Mouse (Mus musculus) CH12.LX (cell line): ENCODE data around the gene Fkbp10. TPM values are rescaled to one million over a fixed set of nuclear protein-coding genes. Genes with fewer than 3 reads are reported as not detected.

ENCODE experiments used
- DNase-seq: peaks from one replicate; pipeline ENCODE4 v3.0.0-alpha.2; 2013; ENCODE audit errors: extremely low read depth
- H3K27ac ChIP-seq: 2 replicates; pipeline ENCODE4 v1.5.1; 2012; ENCODE audit warnings: low read depth, mild to moderate bottlenecking, control low read depth, moderate library complexity; ENCODE audit not compliant: insufficient read depth
- H3K27me3 ChIP-seq: replicated peaks from 2 replicates; pipeline ENCODE3; 2012; ENCODE audit warnings: inconsistent platforms
- H3K36me3 ChIP-seq, 2 experiments: replicated peaks in 1 of 2; 2 replicates each; pipeline versions ENCODE3 to v1.6.1; 2012; ENCODE audit warnings: inconsistent platforms in 1 of 2, low read length in 1 of 2, mild to moderate bottlenecking in 1 of 2, mixed read lengths in 1 of 2, moderate library complexity in 1 of 2; ENCODE audit not compliant: control insufficient read depth in 1 of 2, insufficient read depth in 1 of 2
- H3K4me1 ChIP-seq, 2 experiments: 2 replicates each; pipeline ENCODE4 v1.6.1; 2012; ENCODE audit warnings: inconsistent platforms in 1 of 2, moderate library complexity in 1 of 2; ENCODE audit not compliant: insufficient read depth in 2 of 2, control insufficient read depth in 1 of 2
- H3K4me2 ChIP-seq: 2 replicates; pipeline ENCODE4 v1.6.1; 2012; ENCODE audit warnings: low read depth, mild to moderate bottlenecking, control low read depth; ENCODE audit not compliant: poor library complexity, insufficient read depth, severe bottlenecking
- H3K4me3 ChIP-seq, 3 experiments: fragments of 150-350 bp in 1 of 3; sonication (generic) in 1 of 3; replicated peaks in 1 of 3; 2 replicates each; pipeline versions ENCODE3 to v1.5.1; 2011 to 2012; ENCODE audit warnings: low read depth in 2 of 3, low read length in 2 of 3, mild to moderate bottlenecking in 2 of 3, moderate library complexity in 2 of 3, control low read depth in 1 of 3, improper control_type of control experiment in 1 of 3, inconsistent platforms in 1 of 3, mixed read lengths in 1 of 3; ENCODE audit not compliant: poor library complexity in 1 of 3
- H3K79me2 ChIP-seq: replicated peaks from 2 replicates; pipeline ENCODE4 v1.6.1; 2012; ENCODE audit warnings: mild to moderate bottlenecking, moderate library complexity; ENCODE audit not compliant: control insufficient read depth, poor library complexity, insufficient read depth, severe bottlenecking; ENCODE audit errors: extremely low read depth
- H3K9ac ChIP-seq: 2 replicates; pipeline ENCODE4 v1.6.1; 2012; ENCODE audit warnings: low read depth, mild to moderate bottlenecking, control low read depth, moderate library complexity; ENCODE audit not compliant: insufficient read depth
- H3K9me3 ChIP-seq: replicated peaks from 2 replicates; pipeline ENCODE3; 2012; ENCODE audit warnings: low read length, inconsistent platforms, mixed read lengths
- BHLHE40 ChIP-seq: IDR thresholded peaks from 2 replicates; pipeline ENCODE4 v1.6.1; 2011; ENCODE audit warnings: mild to moderate bottlenecking, low read depth, low read length, improper control_type of control experiment
- CHD1 ChIP-seq: IDR thresholded peaks from 2 replicates; pipeline ENCODE4 v1.6.1; 2012; ENCODE audit warnings: low read depth, low read length, improper control_type of control experiment, inconsistent platforms
- ELF1 ChIP-seq: IDR thresholded peaks from 2 replicates; pipeline ENCODE4 v1.6.1; 2014; ENCODE audit warnings: low read depth, mild to moderate bottlenecking, inconsistent platforms, low read length, improper control_type of control experiment
- EP300 ChIP-seq: IDR thresholded peaks from 2 replicates; pipeline ENCODE4 v1.6.1; 2011; ENCODE audit warnings: low read length, improper control_type of control experiment
- ETS1 ChIP-seq: conservative IDR thresholded peaks from 2 replicates; pipeline ENCODE4 v1.6.1; 2012; ENCODE audit warnings: low read depth, mild to moderate bottlenecking, inconsistent platforms, low read length, improper control_type of control experiment, moderate library complexity
- IRF4 ChIP-seq: IDR thresholded peaks from 2 replicates; pipeline ENCODE4 v1.6.1; 2014; ENCODE audit warnings: low read depth, mild to moderate bottlenecking, inconsistent platforms, low read length, improper control_type of control experiment
- JUN ChIP-seq: IDR thresholded peaks from 2 replicates; pipeline ENCODE4 v1.6.1; 2011; ENCODE audit warnings: low read depth, mild to moderate bottlenecking, low read length, improper control_type of control experiment, moderate library complexity; ENCODE audit not compliant: insufficient read depth
- JUND ChIP-seq: conservative IDR thresholded peaks from 2 replicates; pipeline ENCODE4 v1.6.1; 2011; ENCODE audit warnings: low read depth, low read length, improper control_type of control experiment
- MAFK ChIP-seq: IDR thresholded peaks from 2 replicates; pipeline ENCODE4 v1.6.1; 2011; ENCODE audit warnings: low read length, improper control_type of control experiment; ENCODE audit not compliant: insufficient replicate concordance
- MAX ChIP-seq: IDR thresholded peaks from 2 replicates; pipeline ENCODE4 v1.6.1; 2011; ENCODE audit warnings: low read length, improper control_type of control experiment
- MEF2A ChIP-seq: IDR thresholded peaks from 2 replicates; pipeline ENCODE4 v1.6.1; 2014; ENCODE audit warnings: low read depth, mild to moderate bottlenecking, inconsistent platforms, low read length, improper control_type of control experiment, borderline replicate concordance
- MYC ChIP-seq: IDR thresholded peaks from 2 replicates; pipeline ENCODE4 v1.6.1; 2011; ENCODE audit warnings: low read depth, mild to moderate bottlenecking, improper control_type of control experiment, low read length
- PAX5 ChIP-seq: IDR thresholded peaks from 2 replicates; pipeline ENCODE4 v1.6.1; 2012; ENCODE audit warnings: low read length, inconsistent platforms, mixed read lengths
- SMC3 ChIP-seq: IDR thresholded peaks from 2 replicates; pipeline ENCODE4 v1.6.1; 2011; ENCODE audit warnings: low read depth, low read length, improper control_type of control experiment
- TCF12 ChIP-seq: IDR thresholded peaks from 2 replicates; pipeline ENCODE4 v1.6.1; 2014; ENCODE audit warnings: low read depth, mild to moderate bottlenecking, inconsistent platforms, low read length, improper control_type of control experiment
- UBTF ChIP-seq: IDR thresholded peaks from 2 replicates; pipeline ENCODE4 v1.6.1; 2012; ENCODE audit warnings: low read depth, mild to moderate bottlenecking, inconsistent platforms, low read length, improper control_type of control experiment, moderate library complexity
- USF1 ChIP-seq: IDR thresholded peaks from 2 replicates; pipeline ENCODE4 v1.6.1; 2014; ENCODE audit warnings: low read depth, mild to moderate bottlenecking, inconsistent platforms, low read length, improper control_type of control experiment
- dilution Hi-C: fragments of 300-500 bp; cut with MboI; formaldehyde crosslinking; loops from 2 replicates; pipeline ENCODE4 v1.14.3; 2020; ENCODE audit warnings: low sequenced_read_pairs; ENCODE audit not compliant: extremely low pct_unique_long_range_greater_than_20kb, extremely low pct_ligation_motif_present
- in situ Hi-C: fragments of 300-500 bp; cut with MboI; formaldehyde crosslinking; loops from 3 replicates; pipeline ENCODE4 v1.14.3; 2019; ENCODE audit warnings: low sequenced_read_pairs, low pct_ligation_motif_present, low pct_unique_long_range_greater_than_20kb, mixed read lengths
- polyA plus RNA-seq: library from polyadenylated mRNA; unstranded; fragments of >175 nt; gene quantifications from 2 replicates; pipeline ENCODE4 v1.2.1, GENCODE M21; 2012; ENCODE audit warnings: low read depth; ENCODE audit not compliant: insufficient read length
- total RNA-seq, 2 experiments: library from RNA; depleted of rRNA; stranded (reverse); fragments of 300-350 nt in 1 of 2; fragments of >200 nt in 1 of 2; gene quantifications; 2 replicates each; pipeline ENCODE4 v1.2.3; 2012 to 2014

Gene Fkbp10
- total and polyA plus RNA-seq, 3 experiments, result 0.31 to 0.46 (median 0.34) TPM

DNA sequence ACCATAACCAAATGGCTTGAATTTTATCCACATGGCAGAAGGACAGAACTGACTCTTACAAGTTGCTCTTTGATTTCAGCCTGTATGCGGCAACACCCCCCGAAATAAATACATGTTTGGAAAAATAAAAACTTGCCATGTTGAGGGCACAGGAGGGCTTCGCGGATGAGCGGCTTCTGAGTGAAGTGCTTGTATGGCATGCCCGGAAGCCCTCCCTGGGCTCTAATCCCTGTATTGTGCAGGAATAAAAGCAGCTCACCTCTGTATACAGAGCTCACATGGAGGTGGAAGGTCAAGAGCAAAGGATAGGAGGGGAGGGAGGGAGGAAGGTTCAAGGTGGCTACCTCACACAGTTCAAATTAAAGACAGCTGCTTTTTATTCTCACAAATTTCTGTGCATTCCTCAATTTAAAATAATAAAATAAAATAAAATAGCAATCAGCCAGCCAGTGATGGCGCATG lies 23.6 kb upstream of the Fkbp10 start:
- Histone ChIP-seq H3K36me3 (no peaks in the 10 kb centered on the region), H3K4me2 (no peak overlapping the region), H3K79me2 (no peaks in the 10 kb centered on the region), H3K27me3 (peaks cover 86% of the 10 kb centered on the region), H3K9ac (no peak overlapping the region), H3K27ac (no peak overlapping the region), H3K4me3 (no peak overlapping the region), H3K9me3 (no peaks in the 10 kb centered on the region), H3K4me1 (peaks cover 16 to 28% of the 10 kb centered on the region in 2 experiments)
- DNase-seq, result no peak
- TF ChIP-seq MAFK (no peak), MAX (no peak), SMC3 (no peak), PAX5 (no peak), MEF2A (no peak), EP300 (no peak)
- in situ Hi-C loops (no loop called here), dilution Hi-C loops (no loop called here)

DNA sequence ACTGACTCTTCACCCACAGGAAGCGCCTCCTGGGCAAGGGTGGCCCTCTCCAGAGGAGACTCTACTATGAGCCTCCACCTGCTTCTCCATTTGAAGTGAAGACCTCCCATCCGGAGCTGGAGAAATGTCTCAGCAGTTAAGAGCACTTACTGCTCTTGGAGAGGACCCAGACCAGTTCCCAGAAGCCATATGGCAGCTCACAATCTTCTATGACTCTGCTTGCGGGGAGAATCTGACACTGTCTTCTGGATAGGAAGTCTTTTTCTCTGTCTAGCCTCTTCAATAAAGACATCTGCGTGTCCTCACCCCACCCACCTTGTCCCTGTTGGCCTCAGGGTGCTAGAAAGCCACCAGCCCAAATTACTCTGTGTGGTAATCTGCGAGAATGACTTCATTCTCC lies 22.5 kb upstream of the Fkbp10 start:
- Histone ChIP-seq H3K27ac (no peak overlapping the region), H3K9ac (no peak overlapping the region), H3K4me2 (no peak overlapping the region), H3K36me3 (no peaks in the 10 kb centered on the region), H3K27me3 (peaks cover 88% of the 10 kb centered on the region), H3K79me2 (no peaks in the 10 kb centered on the region), H3K4me3 (no peak overlapping the region), H3K9me3 (no peaks in the 10 kb centered on the region), H3K4me1 (peaks cover 22 to 33% of the 10 kb centered on the region in 2 experiments)
- no peak for DNase-seq
- no peak for TF ChIP-seq IRF4
- no peak for TF ChIP-seq UBTF
- no peak for TF ChIP-seq MYC
- no peak for TF ChIP-seq ELF1
- TF ChIP-seq CHD1, result no peak
- no peak for TF ChIP-seq PAX5
- dilution Hi-C loops, result no loop called here
- in situ Hi-C loops, result no loop called here

DNA sequence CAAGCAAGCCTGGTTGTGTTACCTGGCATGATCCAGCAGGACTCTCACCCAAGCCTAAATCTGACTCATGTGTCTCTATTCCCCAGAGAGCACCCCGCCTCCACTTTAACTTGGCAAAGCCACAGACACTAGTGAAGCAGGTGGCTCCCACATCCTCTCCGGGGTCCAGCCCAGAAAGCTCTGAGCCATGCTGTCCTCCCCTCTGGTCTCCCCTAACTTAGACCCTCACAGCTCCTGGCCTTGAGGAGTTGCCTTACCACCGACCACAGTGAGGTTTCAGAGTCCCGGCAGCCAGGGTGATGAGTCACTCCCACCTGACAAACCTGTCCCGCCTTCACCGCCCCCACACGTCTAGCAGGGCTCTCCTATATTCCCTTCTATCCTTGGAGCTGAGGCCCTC lies 21.8 kb upstream of the Fkbp10 start:
- DNase-seq, result peak; percentile 52
- H3K27me3 ChIP-seq, result peaks cover 89% of the 10 kb centered on the region
- no peaks in the 10 kb centered on the region for H3K79me2 ChIP-seq
- no peak overlapping the region for H3K27ac ChIP-seq
- dilution Hi-C loops (no loop called here), in situ Hi-C loops (no loop called here)
- 0 out of 2 replicates have a peak overlapping the region, but pooled peaks have one; percentile 1 for H3K4me2 ChIP-seq
- H3K4me3 ChIP-seq, result no peak overlapping the region
- no peak overlapping the region for H3K9ac ChIP-seq
- no peaks in the 10 kb centered on the region for H3K9me3 ChIP-seq
- 0 out of 2 replicates have a peak, but pooled peaks have one; percentile 28 for TF ChIP-seq BHLHE40
- 0 out of 2 replicates have a peak, but pooled peaks have one; percentile 28 for TF ChIP-seq JUN
- 0 out of 2 replicates have a peak, but pooled peaks have one; percentile 16 for TF ChIP-seq TCF12
- TF ChIP-seq ETS1, result peak; percentile 33; the same call in 1 of the 2 replicates
- TF ChIP-seq USF1, result no peak
- no peak for TF ChIP-seq IRF4
- peak; percentile 70 for TF ChIP-seq JUND
- peak; percentile 56; the same call in 1 of the 2 replicates for TF ChIP-seq EP300
- H3K36me3 ChIP-seq, result no peaks in the 10 kb centered on the region
- H3K4me1 ChIP-seq, result peaks cover 22 to 33% of the 10 kb centered on the region in 2 experiments
